Comparison of ENCODE assay signal across 21 mouse cellular contexts in the genomic region with DNA sequence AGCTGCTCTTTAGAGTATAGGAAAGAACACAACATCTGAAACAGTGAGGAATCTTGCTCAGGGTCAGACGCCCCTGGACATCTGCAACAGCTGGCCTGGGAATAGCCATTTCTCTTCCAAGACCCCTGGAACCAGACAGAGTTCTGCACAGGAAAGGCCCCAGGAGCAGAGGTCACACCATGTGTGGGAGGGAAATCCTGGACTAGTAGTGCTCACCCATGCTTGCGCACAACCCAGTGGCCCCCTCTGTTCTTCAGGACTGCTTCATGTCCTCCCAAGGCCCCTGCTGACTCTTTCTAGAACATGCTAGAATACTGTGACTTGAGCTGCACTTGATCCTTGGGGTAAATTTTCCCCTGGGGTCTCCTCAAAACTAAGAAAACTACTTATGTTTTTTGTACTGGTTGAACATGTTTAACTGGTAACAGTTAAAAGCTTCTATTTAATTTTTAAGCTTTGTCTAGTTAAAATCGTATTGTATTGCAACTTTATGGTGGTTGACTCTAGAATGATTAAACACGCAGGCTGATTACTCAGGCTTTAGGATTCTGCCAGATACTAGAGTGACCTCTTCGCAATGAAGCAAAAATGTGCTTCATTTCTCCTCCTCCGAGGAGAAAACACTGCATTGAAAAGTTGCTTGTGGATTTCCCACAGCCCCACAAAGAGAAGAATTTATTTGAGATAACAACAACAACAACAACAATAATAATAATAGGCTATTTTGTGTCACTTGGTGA.
DNase-seq lines count a peak whose midpoint lies in the region; ATAC-seq and TF ChIP-seq lines count a peak whose summit lies in the region.
"Had no signal": no experiment of that assay in that cellular context is flagged by ENCODE, and none has a peak within 500 bp of the region (broad histone marks: within the 10 kb centered on the region; RNA-seq: fewer than 3 reads in every experiment).

No protein-coding gene starts in this region.

- H3K27ac ChIP-seq in heart, embryonic 13.5 days (replicated peaks): peak overlapping the region; percentile 84; the same call in 1 of the 2 replicates
- H3K27ac ChIP-seq in stomach, embryonic 16.5 days (ENCODE audit: low read length): no peak overlapping the region
- H3K27ac ChIP-seq in stomach, postnatal 0 days (replicated peaks): no peak overlapping the region
- H3K27ac ChIP-seq in kidney, postnatal 0 days: peak overlapping the region; percentile 37
- H3K27ac ChIP-seq: hindbrain, embryonic 10.5 days; hindbrain, postnatal 0 days had no signal

- H3K4me3 ChIP-seq in heart, embryonic 13.5 days: no peak overlapping the region
- no peak overlapping the region for H3K4me3 ChIP-seq in stomach, embryonic 16.5 days (replicated peaks; ENCODE audit: low read length)
- no peak overlapping the region for H3K4me3 ChIP-seq in stomach, postnatal 0 days (ENCODE audit: low read depth, low read length)
- H3K4me3 ChIP-seq in kidney, postnatal 0 days (replicated peaks; ENCODE audit: low read depth, low read length): no peak overlapping the region
- H3K4me3 ChIP-seq: hindbrain, embryonic 10.5 days; left cerebral cortex, adult 2 months had no signal

- TF ChIP-seq EP300 in stomach, postnatal 0 days (optimal IDR thresholded peaks at IDR 0.05): no peak

- no peak for DNase-seq in heart, adult 11 months
- DNase-seq in stomach, postnatal 0 days (ENCODE audit: low spot score): no peak
- peak; percentile 53 for DNase-seq in kidney, postnatal 0 days (ENCODE audit: low spot score)
- no peak for DNase-seq in layer of hippocampus, adult 8-10 months (ENCODE audit: low spot score in 2 of 2)
- DNase-seq in embryo, embryonic 11 days: no peak
- DNase-seq: adrenal gland, postnatal 25 days; cerebellum, adult 18-20 months; cerebellum, postnatal 25 days; heart, adult 18-20 months; left cerebral cortex, postnatal 4 days; liver; lung, postnatal 14 days; thymus, postnatal 14 days had no signal

- no peak overlapping the region for H3K9ac ChIP-seq in heart, embryonic 13.5 days
- no peak overlapping the region for H3K9ac ChIP-seq in stomach, embryonic 16.5 days (ENCODE audit: low read length)
- no peak overlapping the region for H3K9ac ChIP-seq in stomach, postnatal 0 days (ENCODE audit: low read length)
- no peak overlapping the region for H3K9ac ChIP-seq in kidney, postnatal 0 days (ENCODE audit: low read depth, low read length)

- no peak for ATAC-seq in heart, embryonic 13.5 days (ENCODE audit: extremely low read depth, insufficient number of reproducible peaks, low FRiP score, low TSS enrichment)
- ATAC-seq in stomach, embryonic 16.5 days (ENCODE audit: insufficient read depth, low FRiP score): 0 out of 2 replicates have a peak, but pooled peaks have one; percentile 25
- ATAC-seq in stomach, postnatal 0 days (ENCODE audit: low FRiP score, low TSS enrichment): no peak
- ATAC-seq in kidney, postnatal 0 days (replicated peaks; ENCODE audit: low FRiP score, low read depth): no peak
- ATAC-seq: hindbrain, postnatal 0 days; intestine, postnatal 0 days; midbrain, embryonic 16.5 days had no signal

- 74% methylated on average over 6 of the region's 6 CpGs for WGBS in heart, embryonic 13.5 days
- WGBS in stomach, embryonic 16.5 days: 76% methylated on average over 6 of the region's 6 CpGs
- 58% methylated on average over 6 of the region's 6 CpGs for WGBS in stomach, postnatal 0 days
- 43% methylated on average over 6 of the region's 6 CpGs for WGBS in kidney, postnatal 0 days

- H3K4me2 ChIP-seq in heart, embryonic 13.5 days: no peak overlapping the region
- H3K4me2 ChIP-seq in stomach, embryonic 16.5 days (ENCODE audit: low read depth, low read length): no peak overlapping the region
- no peak overlapping the region for H3K4me2 ChIP-seq in stomach, postnatal 0 days (replicated peaks; ENCODE audit: low read depth)
- no peak overlapping the region for H3K4me2 ChIP-seq in kidney, postnatal 0 days (ENCODE audit: low read length)

- H3K27me3 ChIP-seq in heart, embryonic 13.5 days (replicated peaks): no peaks in the 10 kb centered on the region
- no peaks in the 10 kb centered on the region for H3K27me3 ChIP-seq in stomach, embryonic 16.5 days (ENCODE audit: control insufficient read depth, insufficient read depth, low read length)
- H3K27me3 ChIP-seq in stomach, postnatal 0 days (ENCODE audit: control insufficient read depth, insufficient read depth, low read length): no peaks in the 10 kb centered on the region
- H3K27me3 ChIP-seq in kidney, postnatal 0 days (ENCODE audit: insufficient read depth, low read length): no peaks in the 10 kb centered on the region
- H3K27me3 ChIP-seq: megakaryocyte, embryonic 14.5 days had no signal

- H3K9me3 ChIP-seq in heart, embryonic 13.5 days: no peaks in the 10 kb centered on the region
- no peaks in the 10 kb centered on the region for H3K9me3 ChIP-seq in stomach, embryonic 16.5 days (replicated peaks; ENCODE audit: control insufficient read depth, low read length)
- H3K9me3 ChIP-seq in stomach, postnatal 0 days (ENCODE audit: control insufficient read depth, low read length): no peaks in the 10 kb centered on the region
- no peaks in the 10 kb centered on the region for H3K9me3 ChIP-seq in kidney, postnatal 0 days (replicated peaks; ENCODE audit: low read length)
- H3K9me3 ChIP-seq: hindbrain, embryonic 10.5 days; megakaryocyte, embryonic 14.5 days had no signal

- H3K4me1 ChIP-seq in heart, embryonic 13.5 days: peaks cover 76% of the 10 kb centered on the region
- peaks cover 9% of the 10 kb centered on the region for H3K4me1 ChIP-seq in stomach, embryonic 16.5 days (ENCODE audit: control insufficient read depth, insufficient read depth, low read length)
- no peaks in the 10 kb centered on the region for H3K4me1 ChIP-seq in stomach, postnatal 0 days (replicated peaks; ENCODE audit: control insufficient read depth, insufficient read depth)
- H3K4me1 ChIP-seq in kidney, postnatal 0 days (replicated peaks; ENCODE audit: insufficient read depth, low read length): peaks cover 10% of the 10 kb centered on the region
- H3K4me1 ChIP-seq: hindbrain, embryonic 10.5 days had no signal

- no peak for TF ChIP-seq CTCF in stomach, postnatal 0 days (IDR thresholded peaks at IDR 0.05; ENCODE audit: low read depth)
- TF ChIP-seq CTCF in kidney, postnatal 0 days (IDR thresholded peaks at IDR 0.05; ENCODE audit: low read depth): no peak

- peaks cover 28% of the 10 kb centered on the region for H3K36me3 ChIP-seq in heart, embryonic 13.5 days
- peaks cover under 1% of the 10 kb centered on the region; the same call in 1 of the 2 replicates for H3K36me3 ChIP-seq in stomach, embryonic 16.5 days (ENCODE audit: control insufficient read depth, insufficient read depth, low read length)
- no peaks in the 10 kb centered on the region for H3K36me3 ChIP-seq in stomach, postnatal 0 days (ENCODE audit: control insufficient read depth, insufficient read depth, low read length)
- no peaks in the 10 kb centered on the region for H3K36me3 ChIP-seq in kidney, postnatal 0 days (ENCODE audit: insufficient read depth, low read length)

Comparison
In these comparisons a context has a peak if more than half of its experiments do, and no peak if none do; other contexts are left out.
1. H3K27ac ChIP-seq: peak in heart, embryonic 13.5 days (single experiment) and kidney, postnatal 0 days (single experiment); none in stomach, embryonic 16.5 days (single experiment) and stomach, postnatal 0 days (single experiment).